Mouse (Mus musculus) heart, embryonic 12.5 days (tissue): ENCODE data around the gene Umad1. TPM values are rescaled to one million over a fixed set of nuclear protein-coding genes. Genes with fewer than 3 reads are reported as not detected.

ENCODE experiments used
- ATAC-seq: fragments of 200-750 bp; cut with Nextera tagmentation; 2 replicates; pipeline ENCODE4 v1.8.0; 2017; ENCODE audit warnings: moderate TSS enrichment, moderate library complexity; ENCODE audit not compliant: insufficient number of reproducible peaks, low FRiP score
- H3K27ac ChIP-seq: fragments of 300-500 bp; sonication (generic); 2 replicates; pipeline ENCODE4 v1.5.1; 2016; ENCODE audit warnings: mild to moderate bottlenecking, moderate library complexity; ENCODE audit not compliant: poor library complexity, severe bottlenecking
- H3K27me3 ChIP-seq: fragments of 300-500 bp; sonication (generic); replicated peaks from 2 replicates; pipeline ENCODE4 v1.6.1; 2016; ENCODE audit warnings: mild to moderate bottlenecking, moderate library complexity
- H3K36me3 ChIP-seq: fragments of 300-500 bp; sonication (generic); 2 replicates; pipeline ENCODE4 v1.6.1; 2016; ENCODE audit warnings: mild to moderate bottlenecking, moderate library complexity
- H3K4me1 ChIP-seq: fragments of 300-500 bp; sonication (generic); replicated peaks from 2 replicates; pipeline ENCODE4 v1.6.1; 2016; ENCODE audit warnings: mild to moderate bottlenecking
- H3K4me2 ChIP-seq: fragments of 300-500 bp; sonication (generic); 2 replicates; pipeline ENCODE4 v1.6.1; 2016; ENCODE audit warnings: mild to moderate bottlenecking, moderate library complexity
- H3K4me3 ChIP-seq: fragments of 300-500 bp; sonication (generic); 2 replicates; pipeline ENCODE4 v1.5.1; 2016; ENCODE audit warnings: mild to moderate bottlenecking
- H3K9ac ChIP-seq: fragments of 300-500 bp; sonication (generic); 2 replicates; pipeline ENCODE4 v1.6.1; 2016; ENCODE audit warnings: mild to moderate bottlenecking, moderate library complexity
- H3K9me3 ChIP-seq: fragments of 300-500 bp; sonication (generic); replicated peaks from 2 replicates; pipeline ENCODE4 v1.6.1; 2016; ENCODE audit warnings: mild to moderate bottlenecking, moderate library complexity
- WGBS: fragments of 180-500 bp; shearing (Covaris S2); methylation state at CpG from one replicate; pipeline ENCODE4 v1.1.7; 2016; 5-methylcytosine and 5-hydroxymethylcytosine counted together
- polyA plus RNA-seq: library from polyadenylated mRNA; unstranded; fragments of >200 nt; fragmentation: Nextera tagmentation; extraction: Ambion mirVana; gene quantifications from 2 replicates; pipeline ENCODE4 v1.2.1, GENCODE M21; 2016

Umad1 gene
- polyA plus RNA-seq, 1 experiment from 2014 or later, result 27.2 TPM

GRCm38 (mm10) chr6:8420187-8420503 is 161.1 kb downstream of the Umad1 start:
- H3K4me1 ChIP-seq, result peaks cover 32% of the 10 kb centered on the region
- H3K36me3 ChIP-seq, result no peaks in the 10 kb centered on the region
- no peak overlapping the region for H3K4me2 ChIP-seq
- no peak overlapping the region for H3K9ac ChIP-seq
- ATAC-seq, result no peak
- no peak overlapping the region for H3K27ac ChIP-seq
- H3K4me3 ChIP-seq, result no peak overlapping the region
- H3K9me3 ChIP-seq, result no peaks in the 10 kb centered on the region
- H3K27me3 ChIP-seq, result no peaks in the 10 kb centered on the region
- 84% methylated on average over 1 of the region's 1 CpGs for WGBS

GRCm38 (mm10) chr6:8421421-8421820 is 162.3 kb downstream of the Umad1 start:
- ATAC-seq, result no peak
- no peaks in the 10 kb centered on the region for H3K27me3 ChIP-seq
- 69% methylated on average over 5 of the region's 5 CpGs for WGBS
- no peaks in the 10 kb centered on the region for H3K36me3 ChIP-seq
- peaks cover 42% of the 10 kb centered on the region for H3K4me1 ChIP-seq
- H3K4me2 ChIP-seq, result no peak overlapping the region
- no peaks in the 10 kb centered on the region for H3K9me3 ChIP-seq
- no peak overlapping the region for H3K4me3 ChIP-seq
- no peak overlapping the region for H3K9ac ChIP-seq
- peak overlapping the region; percentile 25 for H3K27ac ChIP-seq

GRCm38 (mm10) chr6:8421959-8422581 is 163.0 kb downstream of the Umad1 start:
- Histone ChIP-seq H3K4me1 (peaks cover 46% of the 10 kb centered on the region), H3K4me2 (no peak overlapping the region), H3K9me3 (no peaks in the 10 kb centered on the region), H3K4me3 (no peak overlapping the region), H3K36me3 (no peaks in the 10 kb centered on the region), H3K27me3 (no peaks in the 10 kb centered on the region), H3K27ac (no peak overlapping the region), H3K9ac (no peak overlapping the region)
- ATAC-seq, result no peak
- WGBS, result 84% methylated on average over 10 of the region's 10 CpGs

- no peak for ATAC-seq
- no peaks in the 10 kb centered on the region for H3K9me3 ChIP-seq
- 93% methylated on average over 2 of the region's 2 CpGs for WGBS
- H3K36me3 ChIP-seq, result 0 out of 2 replicates have a peak, but pooled peaks cover 5% of the 10 kb centered on the region
- H3K27me3 ChIP-seq, result no peaks in the 10 kb centered on the region
- no peak overlapping the region for H3K4me2 ChIP-seq
- H3K9ac ChIP-seq, result no peak overlapping the region
- peaks cover 51% of the 10 kb centered on the region for H3K4me1 ChIP-seq
- no peak overlapping the region for H3K27ac ChIP-seq
- no peak overlapping the region for H3K4me3 ChIP-seq
Observed at GRCm38 (mm10) chr6:8423142-8423541, 164.1 kb downstream of the Umad1 start.

GRCm38 (mm10) chr6:8427692-8428091 is 168.6 kb downstream of the Umad1 start:
- H3K36me3 ChIP-seq, result 0 out of 2 replicates have a peak, but pooled peaks cover 5% of the 10 kb centered on the region
- H3K27ac ChIP-seq, result no peak overlapping the region
- H3K9ac ChIP-seq, result no peak overlapping the region
- ATAC-seq, result no peak
- no peaks in the 10 kb centered on the region for H3K9me3 ChIP-seq
- no peaks in the 10 kb centered on the region for H3K27me3 ChIP-seq
- H3K4me2 ChIP-seq, result no peak overlapping the region
- no peak overlapping the region for H3K4me3 ChIP-seq
- peaks cover 31% of the 10 kb centered on the region for H3K4me1 ChIP-seq
- 64% methylated on average over 5 of the region's 5 CpGs for WGBS

- Histone ChIP-seq H3K36me3 (0 out of 2 replicates have a peak, but pooled peaks cover 5% of the 10 kb centered on the region), H3K9ac (no peak overlapping the region), H3K27ac (no peak overlapping the region), H3K4me2 (no peak overlapping the region), H3K9me3 (no peaks in the 10 kb centered on the region), H3K4me3 (no peak overlapping the region), H3K27me3 (no peaks in the 10 kb centered on the region), H3K4me1 (peaks cover 20% of the 10 kb centered on the region)
- no peak for ATAC-seq
- 78% methylated on average over 9 of the region's 9 CpGs for WGBS
Observed at GRCm38 (mm10) chr6:8430610-8431234, 171.6 kb downstream of the Umad1 start.

- Histone ChIP-seq H3K4me1 (peaks cover 4% of the 10 kb centered on the region), H3K9me3 (no peaks in the 10 kb centered on the region), H3K9ac (no peak overlapping the region), H3K36me3 (no peaks in the 10 kb centered on the region), H3K4me3 (no peak overlapping the region), H3K27ac (no peak overlapping the region), H3K4me2 (no peak overlapping the region), H3K27me3 (no peaks in the 10 kb centered on the region)
- ATAC-seq, result no peak
- 84% methylated on average over 9 of the region's 9 CpGs for WGBS
Observed at GRCm38 (mm10) chr6:8433179-8433578, 174.1 kb downstream of the Umad1 start.

- 81% methylated on average over 3 of the region's 3 CpGs for WGBS
- H3K9ac ChIP-seq, result no peak overlapping the region
- H3K4me2 ChIP-seq, result no peak overlapping the region
- no peaks in the 10 kb centered on the region for H3K27me3 ChIP-seq
- no peak overlapping the region for H3K4me3 ChIP-seq
- no peak overlapping the region for H3K27ac ChIP-seq
- H3K9me3 ChIP-seq, result 0 out of 2 replicates have a peak, but pooled peaks cover 3% of the 10 kb centered on the region
- no peaks in the 10 kb centered on the region for H3K36me3 ChIP-seq
- no peaks in the 10 kb centered on the region; the same call in 1 of the 2 replicates for H3K4me1 ChIP-seq
- ATAC-seq, result no peak
Observed at GRCm38 (mm10) chr6:8437937-8438336, 178.8 kb downstream of the Umad1 start.

- 80% methylated on average over 3 of the region's 3 CpGs for WGBS
- H3K36me3 ChIP-seq, result no peaks in the 10 kb centered on the region
- no peak overlapping the region for H3K4me3 ChIP-seq
- no peaks in the 10 kb centered on the region for H3K27me3 ChIP-seq
- H3K27ac ChIP-seq, result no peak overlapping the region
- H3K4me1 ChIP-seq, result peaks cover 1% of the 10 kb centered on the region; the same call in 1 of the 2 replicates
- H3K9ac ChIP-seq, result no peak overlapping the region
- no peak for ATAC-seq
- H3K4me2 ChIP-seq, result no peak overlapping the region
- H3K9me3 ChIP-seq, result 0 out of 2 replicates have a peak, but pooled peaks cover 3% of the 10 kb centered on the region
Observed at GRCm38 (mm10) chr6:8441814-8442213, 182.7 kb downstream of the Umad1 start.

- Histone ChIP-seq H3K27ac (peak overlapping the region; percentile 44), H3K4me1 (peaks cover 7% of the 10 kb centered on the region; the same call in 1 of the 2 replicates), H3K9ac (no peak overlapping the region), H3K36me3 (no peaks in the 10 kb centered on the region), H3K4me3 (no peak overlapping the region), H3K27me3 (no peaks in the 10 kb centered on the region), H3K9me3 (0 out of 2 replicates have a peak, but pooled peaks cover 3% of the 10 kb centered on the region), H3K4me2 (no peak overlapping the region)
- 25% methylated on average over 5 of the region's 5 CpGs for WGBS
- peak; percentile 45; the same call in 1 of the 2 replicates for ATAC-seq
Observed at GRCm38 (mm10) chr6:8446786-8447185, 187.7 kb downstream of the Umad1 start.

GRCm38 (mm10) chr6:8455599-8455998 is 196.5 kb downstream of the Umad1 start:
- Histone ChIP-seq H3K4me3 (no peak overlapping the region), H3K4me1 (no peaks in the 10 kb centered on the region), H3K9ac (no peak overlapping the region), H3K27ac (no peak overlapping the region), H3K27me3 (no peaks in the 10 kb centered on the region), H3K36me3 (no peaks in the 10 kb centered on the region), H3K4me2 (no peak overlapping the region), H3K9me3 (0 out of 2 replicates have a peak, but pooled peaks cover 3% of the 10 kb centered on the region)
- no peak for ATAC-seq
- 86% methylated on average over 5 of the region's 5 CpGs for WGBS
